Mouse (Mus musculus): ENCODE results near the gene Bzw1. TPM values are rescaled to one million over a fixed set of nuclear protein-coding genes. Genes with fewer than 3 reads are reported as not detected.

The Bzw1 gene
- polyA plus RNA-seq, 1 experiment: 147 TPM

- Histone ChIP-seq H3K4me3 (ENCODE audit: insufficient read depth, low read depth, low read length) (no peak overlapping the region), H3K27ac (replicated peaks; ENCODE audit: low read depth, low read length) (peak overlapping the region; percentile 91), H3K4me1 (ENCODE audit: control insufficient read depth, insufficient read depth, insufficient read length, low read length) (no peaks in the 10 kb centered on the region)
These were observed 10.0 kb upstream of the Bzw1 start for GRCm38 (mm10) chr1:58382586-58383281.

GRCm38 (mm10) chr1:58391421-58392267 lies 1.1 kb upstream of the Bzw1 start:
- Histone ChIP-seq H3K27ac (replicated peaks; ENCODE audit: low read depth, low read length) (peak overlapping the region; percentile 97), H3K4me3 (ENCODE audit: insufficient read depth, low read depth, low read length) (peak overlapping the region; percentile 97), H3K4me1 (ENCODE audit: control insufficient read depth, insufficient read depth, insufficient read length, low read length) (peaks cover 3% of the 10 kb centered on the region; the same call in 1 of the 2 replicates)

GRCm38 (mm10) chr1:58392268-58392651 lies 438 bp upstream of the Bzw1 start:
- Histone ChIP-seq H3K4me1 (ENCODE audit: control insufficient read depth, insufficient read depth, insufficient read length, low read length) (peaks cover 3% of the 10 kb centered on the region; the same call in 1 of the 2 replicates), H3K4me3 (ENCODE audit: insufficient read depth, low read depth, low read length) (peak overlapping the region; percentile 97)

GRCm38 (mm10) chr1:58393284-58394195 lies 842 bp downstream of the Bzw1 start:
- Histone ChIP-seq H3K4me1 (ENCODE audit: control insufficient read depth, insufficient read depth, insufficient read length, low read length) (peaks cover 3% of the 10 kb centered on the region; the same call in 1 of the 2 replicates), H3K4me3 (ENCODE audit: insufficient read depth, low read depth, low read length) (peak overlapping the region; percentile 97)

More at GRCm38 (mm10) chr1:58392268-58392651, 438 bp upstream of the Bzw1 start:
- H3K27ac ChIP-seq (replicated peaks; ENCODE audit: low read depth, low read length): peak overlapping the region; percentile 97

GRCm38 (mm10) chr1:58395341-58395740 lies 2.6 kb downstream of the Bzw1 start:
- Histone ChIP-seq H3K4me3 (ENCODE audit: insufficient read depth, low read depth, low read length) (no peak overlapping the region), H3K27ac (replicated peaks; ENCODE audit: low read depth, low read length) (no peak overlapping the region), H3K4me1 (ENCODE audit: control insufficient read depth, insufficient read depth, insufficient read length, low read length) (peaks cover 3% of the 10 kb centered on the region; the same call in 1 of the 2 replicates)

More at GRCm38 (mm10) chr1:58393284-58394195, 842 bp downstream of the Bzw1 start:
- H3K27ac ChIP-seq (replicated peaks; ENCODE audit: low read depth, low read length): peak overlapping the region; percentile 73

- no peak overlapping the region for H3K27ac ChIP-seq (replicated peaks; ENCODE audit: low read depth, low read length)
- no peak overlapping the region for H3K4me3 ChIP-seq (ENCODE audit: insufficient read depth, low read depth, low read length)
- peaks cover 3% of the 10 kb centered on the region; the same call in 1 of the 2 replicates for H3K4me1 ChIP-seq (ENCODE audit: control insufficient read depth, insufficient read depth, insufficient read length, low read length)
These were observed 3.5 kb downstream of the Bzw1 start for GRCm38 (mm10) chr1:58396179-58396578.

- no peak overlapping the region for H3K4me3 ChIP-seq (ENCODE audit: insufficient read depth, low read depth, low read length)
- H3K4me1 ChIP-seq (ENCODE audit: control insufficient read depth, insufficient read depth, insufficient read length, low read length): no peaks in the 10 kb centered on the region
- H3K27ac ChIP-seq (replicated peaks; ENCODE audit: low read depth, low read length): no peak overlapping the region
These were observed 5.0 kb downstream of the Bzw1 start for GRCm38 (mm10) chr1:58397731-58398130.

GRCm38 (mm10) chr1:58401396-58401795 lies 8.7 kb downstream of the Bzw1 start:
- Histone ChIP-seq H3K4me1 (ENCODE audit: control insufficient read depth, insufficient read depth, insufficient read length, low read length) (no peaks in the 10 kb centered on the region), H3K27ac (replicated peaks; ENCODE audit: low read depth, low read length) (no peak overlapping the region), H3K4me3 (ENCODE audit: insufficient read depth, low read depth, low read length) (no peak overlapping the region)

GRCm38 (mm10) chr1:58403745-58404144 lies 11.0 kb downstream of the Bzw1 start:
- H3K27ac ChIP-seq (replicated peaks; ENCODE audit: low read depth, low read length): no peak overlapping the region
- no peaks in the 10 kb centered on the region for H3K4me1 ChIP-seq (ENCODE audit: control insufficient read depth, insufficient read depth, insufficient read length, low read length)
- no peak overlapping the region for H3K4me3 ChIP-seq (ENCODE audit: insufficient read depth, low read depth, low read length)

GRCm38 (mm10) chr1:58407321-58407720 lies 14.6 kb downstream of the Bzw1 start:
- Histone ChIP-seq H3K4me3 (ENCODE audit: insufficient read depth, low read depth, low read length) (no peak overlapping the region), H3K27ac (replicated peaks; ENCODE audit: low read depth, low read length) (no peak overlapping the region), H3K4me1 (ENCODE audit: control insufficient read depth, insufficient read depth, insufficient read length, low read length) (no peaks in the 10 kb centered on the region)

GRCm38 (mm10) chr1:58408141-58408540 lies 15.4 kb downstream of the Bzw1 start:
- Histone ChIP-seq H3K4me1 (ENCODE audit: control insufficient read depth, insufficient read depth, insufficient read length, low read length) (no peaks in the 10 kb centered on the region), H3K4me3 (ENCODE audit: insufficient read depth, low read depth, low read length) (no peak overlapping the region), H3K27ac (replicated peaks; ENCODE audit: low read depth, low read length) (no peak overlapping the region)

- no peaks in the 10 kb centered on the region for H3K4me1 ChIP-seq (ENCODE audit: control insufficient read depth, insufficient read depth, insufficient read length, low read length)
- no peak overlapping the region for H3K4me3 ChIP-seq (ENCODE audit: insufficient read depth, low read depth, low read length)
- H3K27ac ChIP-seq (replicated peaks; ENCODE audit: low read depth, low read length): no peak overlapping the region
These were observed 17.0 kb downstream of the Bzw1 start for GRCm38 (mm10) chr1:58409553-58410197.

GRCm38 (mm10) chr1:58410198-58410588 lies 17.5 kb downstream of the Bzw1 start:
- Histone ChIP-seq H3K27ac (replicated peaks; ENCODE audit: low read depth, low read length) (no peak overlapping the region), H3K4me1 (ENCODE audit: control insufficient read depth, insufficient read depth, insufficient read length, low read length) (no peaks in the 10 kb centered on the region), H3K4me3 (ENCODE audit: insufficient read depth, low read depth, low read length) (no peak overlapping the region)

- Histone ChIP-seq H3K27ac (replicated peaks; ENCODE audit: low read depth, low read length) (no peak overlapping the region), H3K4me3 (ENCODE audit: insufficient read depth, low read depth, low read length) (no peak overlapping the region), H3K4me1 (ENCODE audit: control insufficient read depth, insufficient read depth, insufficient read length, low read length) (no peaks in the 10 kb centered on the region)
These were observed 18.1 kb downstream of the Bzw1 start for GRCm38 (mm10) chr1:58410776-58411175.
